ENCODE assay signal across 10 mouse cellular contexts in genomic region chr16:11317324-11317723, GRCm38 (mm10). TPM values are rescaled to one million over a fixed set of nuclear protein-coding genes. Genes with fewer than 3 reads are reported as not detected.
A peak's percentile ranks its signal among the peaks of the same experiment; 100 is the strongest.
DNase-seq lines count a peak whose midpoint lies in the region; ATAC-seq lines count a peak whose summit lies in the region.
"Had no signal": no experiment of that assay in that cellular context is flagged by ENCODE, and none has a peak within 500 bp of the region (broad histone marks: within the 10 kb centered on the region; RNA-seq: fewer than 3 reads in every experiment).

No protein-coding gene starts in this region.

- H3K9ac ChIP-seq in embryonic facial prominence, embryonic 15.5 days: no peak overlapping the region
- H3K9ac ChIP-seq in forebrain, embryonic 13.5 days: no peak overlapping the region
- H3K9ac ChIP-seq: liver, embryonic 14.5 days had no signal

- no peak overlapping the region for H3K4me3 ChIP-seq in embryonic facial prominence, embryonic 15.5 days (replicated peaks)
- no peak overlapping the region for H3K4me3 ChIP-seq in forebrain, embryonic 13.5 days

- H3K9me3 ChIP-seq in embryonic facial prominence, embryonic 15.5 days (replicated peaks): no peaks in the 10 kb centered on the region
- H3K9me3 ChIP-seq in forebrain, embryonic 13.5 days (replicated peaks): no peaks in the 10 kb centered on the region

- no peaks in the 10 kb centered on the region for H3K36me3 ChIP-seq in embryonic facial prominence, embryonic 15.5 days
- H3K36me3 ChIP-seq in forebrain, embryonic 13.5 days (ENCODE audit: poor library complexity, severe bottlenecking): no peaks in the 10 kb centered on the region

- 31% methylated on average over 6 of the region's 6 CpGs for WGBS in embryonic facial prominence, embryonic 15.5 days
- 80% methylated on average over 6 of the region's 6 CpGs for WGBS in forebrain, embryonic 13.5 days

- no peaks in the 10 kb centered on the region for H3K27me3 ChIP-seq in embryonic facial prominence, embryonic 15.5 days
- H3K27me3 ChIP-seq in forebrain, embryonic 13.5 days: no peaks in the 10 kb centered on the region

- intact Hi-C loops in gastrocnemius, postnatal 14 days (cut with DNase I; ENCODE audit: low total_unique reads): no loop called here

- H3K27ac ChIP-seq in embryonic facial prominence, embryonic 15.5 days (replicated peaks): 0 out of 2 replicates have a peak overlapping the region, but pooled peaks have one; percentile 8
- no peak overlapping the region for H3K27ac ChIP-seq in forebrain, embryonic 13.5 days
- H3K27ac ChIP-seq: liver, embryonic 14.5 days had no signal

- DNase-seq in layer of hippocampus, adult 11-12 months (ENCODE audit: low spot score): peak; percentile 29
- DNase-seq in layer of hippocampus, postnatal 25 days (ENCODE audit: extremely low spot score in 1 of 2, low spot score in 1 of 2): no peak
- DNase-seq in c-Kit-positive CD71-negative TER-119-negative erythroid progenitor cells, embryonic 14.5 days (ENCODE audit: low read depth): peak; percentile 36
- peak; percentile 23 for DNase-seq in mesoderm, embryonic 11.5 days (ENCODE audit: low read depth, low spot score)
- no peak for DNase-seq in gastrocnemius, postnatal 14 days
- DNase-seq in right cerebral cortex, postnatal 4 days: no peak

- H3K4me2 ChIP-seq in embryonic facial prominence, embryonic 15.5 days (replicated peaks): no peak overlapping the region
- H3K4me2 ChIP-seq in forebrain, embryonic 13.5 days: no peak overlapping the region

- no peaks in the 10 kb centered on the region; the same call in 1 of the 2 replicates for H3K4me1 ChIP-seq in embryonic facial prominence, embryonic 15.5 days
- H3K4me1 ChIP-seq in forebrain, embryonic 13.5 days: peaks cover 6% of the 10 kb centered on the region

- ATAC-seq in embryonic facial prominence, embryonic 15.5 days (ENCODE audit: insufficient number of reproducible peaks, low FRiP score, low TSS enrichment, low read depth): no peak
- ATAC-seq in forebrain, embryonic 13.5 days: no peak

RNA-seq across cellular contexts. Expression of gene Tnfrsf17, which starts 3.7 kb away (rescaled TPM):
- total RNA-seq in layer of hippocampus, postnatal 25 days (2021): not detected
- not detected in 2 replicates for polyA plus RNA-seq in embryonic facial prominence, embryonic 15.5 days (2015; fragmentation: Nextera tagmentation; extraction: Ambion mirVana)
- not detected for total RNA-seq in gastrocnemius, postnatal 14 days (2021)
- 0.21 TPM in 1 of 2 replicates, not detected in the other for polyA plus RNA-seq in forebrain, embryonic 13.5 days (2015; fragmentation: Nextera tagmentation; extraction: Ambion mirVana)
- polyA plus RNA-seq: heart, postnatal 0 days; liver, embryonic 14.5 days had no signal

RNA-seq across cellular contexts. Expression of gene Snx29, which starts 5.4 kb away (rescaled TPM):
- total RNA-seq in layer of hippocampus, postnatal 25 days (2021): 10 to 100 TPM; 25.0 to 31.5 TPM
- 14.2 and 15.1 TPM in 2 replicates for polyA plus RNA-seq in embryonic facial prominence, embryonic 15.5 days (2015; fragmentation: Nextera tagmentation; extraction: Ambion mirVana)
- total RNA-seq in gastrocnemius, postnatal 14 days (2021): 1 to 10 TPM; 8.4 to 9.5 TPM
- 13.0 and 15.7 TPM in 2 replicates for polyA plus RNA-seq in forebrain, embryonic 13.5 days (2015; fragmentation: Nextera tagmentation; extraction: Ambion mirVana)

Comparison
In these comparisons a context has a peak if more than half of its experiments do, and no peak if none do; other contexts are left out.
1. DNase-seq: peak in layer of hippocampus, adult 11-12 months (single experiment), c-Kit-positive CD71-negative TER-119-negative erythroid progenitor cells, embryonic 14.5 days (single experiment) and mesoderm, embryonic 11.5 days (single experiment); none in layer of hippocampus, postnatal 25 days (0 of 2), gastrocnemius, postnatal 14 days (single experiment) and right cerebral cortex, postnatal 4 days (single experiment).